Mouse (Mus musculus) liver, postnatal 0 days (tissue): ENCODE data around the gene Neb. TPM values are rescaled to one million over a fixed set of nuclear protein-coding genes. Genes with fewer than 3 reads are reported as not detected.

Source experiments
- ATAC-seq: fragments of 200-750 bp; cut with Nextera tagmentation; 2 replicates; pipeline ENCODE4 v1.8.0; 2017; ENCODE audit warnings: mild to moderate bottlenecking, moderate library complexity
- DNase-seq: peaks from one replicate; pipeline ENCODE4 v3.0.0-alpha.2; 2016
- H3K27ac ChIP-seq: fragments of 300-500 bp; sonication (generic); 2 replicates; pipeline ENCODE4 v1.5.1; 2014; ENCODE audit warnings: antibody characterized with exemption, moderate library complexity, mild to moderate bottlenecking, low read depth
- H3K27me3 ChIP-seq: fragments of 300-500 bp; sonication (generic); 2 replicates; pipeline ENCODE4 v1.6.1; 2014; ENCODE audit warnings: low read length, control low read depth, mixed read lengths; ENCODE audit not compliant: insufficient read depth
- H3K36me3 ChIP-seq: fragments of 300-500 bp; sonication (generic); replicated peaks from 2 replicates; pipeline ENCODE4 v1.6.1; 2014; ENCODE audit warnings: mild to moderate bottlenecking, control low read depth, low read length, moderate library complexity, mixed read lengths; ENCODE audit not compliant: insufficient read depth
- H3K4me1 ChIP-seq: fragments of 300-500 bp; sonication (generic); 2 replicates; pipeline ENCODE4 v1.6.1; 2014; ENCODE audit warnings: antibody characterized with exemption, mild to moderate bottlenecking, control low read depth; ENCODE audit not compliant: insufficient read depth
- H3K4me2 ChIP-seq: fragments of 300-500 bp; sonication (generic); 2 replicates; pipeline ENCODE4 v1.6.1; 2014; ENCODE audit warnings: low read depth, mild to moderate bottlenecking, low read length, moderate library complexity, mixed read lengths
- H3K4me3 ChIP-seq: fragments of 300-500 bp; sonication (generic); 2 replicates; pipeline ENCODE4 v1.5.1; 2014; ENCODE audit warnings: low read depth, low read length
- H3K9ac ChIP-seq: fragments of 300-500 bp; sonication (generic); replicated peaks from 2 replicates; pipeline ENCODE4 v1.6.1; 2014; ENCODE audit warnings: mild to moderate bottlenecking, moderate library complexity
- H3K9me3 ChIP-seq: fragments of 300-500 bp; sonication (generic); 2 replicates; pipeline ENCODE4 v1.6.1; 2016; ENCODE audit warnings: mild to moderate bottlenecking, control low read depth, low read length, mixed read lengths
- CTCF ChIP-seq: sonication (generic); IDR thresholded peaks from 2 replicates; pipeline ENCODE4 v1.5.1; 2016; ENCODE audit warnings: antibody characterized with exemption, low read depth
- EP300 ChIP-seq: IDR thresholded peaks from 2 replicates; pipeline ENCODE4 v1.6.1; 2016; ENCODE audit warnings: antibody characterized with exemption, low read depth, mild to moderate bottlenecking
- WGBS: fragments of 180-500 bp; shearing (Covaris S2); extraction: QIAGEN DNeasy Blood & Tissue Kit; methylation state at CpG from one replicate; pipeline ENCODE4 v1.1.7; 2014; ENCODE audit not compliant: insufficient replicate concordance; 5-methylcytosine and 5-hydroxymethylcytosine counted together
- polyA plus RNA-seq: library from polyadenylated mRNA; unstranded; fragments of >200 nt; fragmentation: Nextera tagmentation; extraction: Ambion mirVana; gene quantifications from 2 replicates; pipeline ENCODE4 v1.2.1, GENCODE M21; 2015

Gene Neb
- polyA plus RNA-seq, 1 experiment from 2014 or later, result 1.7 TPM

DNA sequence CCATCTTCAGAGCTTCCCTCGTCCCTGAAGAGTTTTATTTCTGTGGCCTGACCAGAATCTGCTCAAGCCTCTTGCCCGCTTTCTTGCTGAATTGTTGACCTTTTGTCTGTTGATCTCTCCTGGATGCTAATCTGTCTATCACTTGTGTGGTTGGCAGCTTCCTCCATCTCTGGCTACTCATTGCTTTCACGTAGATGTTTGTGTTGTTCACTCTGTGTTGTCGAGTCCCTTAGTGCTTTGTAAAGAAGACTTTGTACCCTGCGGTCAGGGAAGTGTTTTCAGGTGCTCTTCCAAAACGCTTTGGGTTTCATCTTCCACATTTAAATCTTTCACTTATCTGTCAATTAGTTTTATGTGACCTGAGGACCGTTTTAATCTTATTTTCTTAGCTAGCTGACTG lies 37.3 kb downstream of the Neb start:
- no peak overlapping the region for H3K9ac ChIP-seq
- TF ChIP-seq EP300, result no peak
- TF ChIP-seq CTCF, result no peak
- DNase-seq (no peak), ATAC-seq (no peak)
- no peak overlapping the region for H3K4me3 ChIP-seq
- no peak overlapping the region for H3K27ac ChIP-seq
- no peaks in the 10 kb centered on the region for H3K27me3 ChIP-seq
- 60% methylated on average over 7 of the region's 7 CpGs for WGBS
- no peaks in the 10 kb centered on the region for H3K9me3 ChIP-seq
- H3K36me3 ChIP-seq, result no peaks in the 10 kb centered on the region
- H3K4me1 ChIP-seq, result no peaks in the 10 kb centered on the region
- no peak overlapping the region for H3K4me2 ChIP-seq

DNA sequence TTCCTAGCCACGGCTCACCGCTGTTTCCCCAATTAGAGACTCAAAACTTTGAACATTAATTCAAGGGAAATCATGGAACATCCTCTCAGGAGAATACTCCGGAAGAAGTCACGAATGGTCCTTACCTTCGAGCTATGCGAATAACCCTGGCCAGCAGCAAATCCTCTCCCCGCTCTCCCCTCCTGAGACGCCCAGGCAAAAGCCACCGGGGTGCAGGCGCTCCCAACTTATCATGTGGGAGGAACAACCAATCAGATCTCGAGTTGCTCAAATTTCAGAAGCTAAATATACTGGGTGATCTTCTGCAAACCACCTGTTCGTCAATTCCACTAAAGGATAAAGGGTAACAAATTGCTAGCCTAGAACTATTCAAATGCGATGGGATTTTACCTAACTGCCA lies 42.7 kb downstream of the Neb start:
- no peaks in the 10 kb centered on the region for H3K9me3 ChIP-seq
- H3K36me3 ChIP-seq, result no peaks in the 10 kb centered on the region
- WGBS, result 81% methylated on average over 13 of the region's 13 CpGs
- no peak overlapping the region for H3K9ac ChIP-seq
- no peak overlapping the region for H3K27ac ChIP-seq
- ATAC-seq, result no peak
- no peak overlapping the region for H3K4me2 ChIP-seq
- H3K4me1 ChIP-seq, result no peaks in the 10 kb centered on the region
- no peak for DNase-seq
- no peaks in the 10 kb centered on the region for H3K27me3 ChIP-seq
- TF ChIP-seq EP300 (no peak), CTCF (no peak)
- no peak overlapping the region for H3K4me3 ChIP-seq

GRCm38 (mm10) chr2:52335087-52335486 lies 43.2 kb downstream of the Neb start:
- ATAC-seq, result no peak
- TF ChIP-seq EP300 (no peak), CTCF (no peak)
- Histone ChIP-seq H3K36me3 (no peaks in the 10 kb centered on the region), H3K9ac (no peak overlapping the region), H3K27me3 (no peaks in the 10 kb centered on the region), H3K4me2 (no peak overlapping the region), H3K4me1 (no peaks in the 10 kb centered on the region), H3K4me3 (no peak overlapping the region), H3K27ac (no peak overlapping the region), H3K9me3 (no peaks in the 10 kb centered on the region)
- WGBS, result 83% methylated on average over 8 of the region's 8 CpGs
- no peak for DNase-seq

DNA sequence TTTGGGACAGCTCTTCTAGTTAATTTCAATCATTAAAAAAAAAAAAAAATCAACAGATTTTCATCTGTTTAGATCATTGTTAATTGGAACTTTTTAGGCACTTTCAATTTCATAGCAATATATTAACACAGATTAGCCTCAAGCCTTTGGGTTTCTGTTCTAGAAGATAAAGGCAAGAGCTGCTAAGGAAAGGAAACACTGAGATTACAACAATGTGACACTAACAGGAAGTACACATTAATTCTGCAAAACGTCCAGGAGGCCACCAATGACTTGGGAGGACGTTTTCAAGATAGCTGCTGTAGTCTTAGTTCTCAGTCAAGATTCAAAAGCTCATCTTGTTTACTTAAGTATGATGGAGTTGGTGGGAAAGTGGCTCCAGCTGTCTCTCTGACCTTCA lies 44.7 kb downstream of the Neb start:
- Histone ChIP-seq H3K27me3 (no peaks in the 10 kb centered on the region), H3K4me2 (no peak overlapping the region), H3K4me1 (no peaks in the 10 kb centered on the region), H3K27ac (no peak overlapping the region), H3K9me3 (no peaks in the 10 kb centered on the region), H3K4me3 (no peak overlapping the region), H3K9ac (no peak overlapping the region), H3K36me3 (no peaks in the 10 kb centered on the region)
- DNase-seq, result no peak
- TF ChIP-seq EP300, result no peak
- ATAC-seq, result no peak
- WGBS, result 11% methylated on average over 2 of the region's 2 CpGs

DNA sequence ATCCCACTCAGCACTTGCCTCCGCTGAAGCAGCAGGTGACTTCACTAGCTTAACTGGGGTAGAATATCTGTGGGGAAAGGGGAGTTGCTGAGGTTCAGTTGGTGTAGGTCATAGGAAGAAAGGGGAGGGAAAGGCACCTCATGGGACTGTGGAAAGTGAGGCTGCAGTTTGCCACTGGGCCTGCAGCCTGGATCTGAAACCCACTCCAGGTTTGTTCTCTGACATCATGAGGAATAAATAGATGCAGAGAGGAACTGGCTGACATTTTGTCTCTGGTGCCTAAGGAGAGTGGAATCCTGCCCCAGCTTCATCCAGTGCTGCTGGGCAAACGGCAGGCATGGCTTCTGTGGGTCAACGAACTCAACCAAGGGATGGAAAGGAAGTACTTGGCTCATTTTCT lies 46.5 kb downstream of the Neb start:
- H3K9ac ChIP-seq, result no peak overlapping the region
- WGBS, result 76% methylated on average over 3 of the region's 3 CpGs
- H3K9me3 ChIP-seq, result no peaks in the 10 kb centered on the region
- no peaks in the 10 kb centered on the region for H3K36me3 ChIP-seq
- TF ChIP-seq EP300 (no peak), CTCF (no peak)
- ATAC-seq (no peak), DNase-seq (no peak)
- no peaks in the 10 kb centered on the region for H3K27me3 ChIP-seq
- no peak overlapping the region for H3K27ac ChIP-seq
- no peak overlapping the region for H3K4me3 ChIP-seq
- H3K4me1 ChIP-seq, result no peaks in the 10 kb centered on the region
- no peak overlapping the region for H3K4me2 ChIP-seq

DNA sequence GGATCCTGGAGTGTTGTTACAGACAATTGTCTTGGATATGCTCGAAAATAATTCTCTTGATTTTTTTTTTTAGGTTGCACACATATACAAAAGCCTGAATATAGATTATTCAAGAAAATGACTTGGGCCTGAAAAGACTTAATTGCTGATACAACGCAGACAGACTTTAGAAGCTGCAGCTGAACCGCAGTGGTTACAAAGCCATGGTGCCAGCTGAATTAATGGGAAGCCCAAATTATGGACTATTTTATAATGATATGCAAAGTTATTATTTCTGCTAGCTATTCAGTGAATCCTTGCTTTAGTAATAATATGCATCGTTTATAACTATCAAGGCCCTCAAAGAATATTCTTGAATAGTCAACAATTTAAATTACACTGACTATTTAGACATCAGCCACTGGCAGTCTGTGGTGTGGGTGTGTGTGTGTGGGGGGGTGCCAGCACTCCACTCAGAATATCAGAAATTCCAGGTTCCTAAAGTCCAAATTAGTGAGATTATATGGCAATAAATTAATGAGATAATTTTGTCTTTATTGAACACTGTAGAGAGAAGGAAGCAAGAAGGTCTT lies 50.9 kb downstream of the Neb start:
- Histone ChIP-seq H3K27me3 (no peaks in the 10 kb centered on the region), H3K4me3 (no peak overlapping the region), H3K4me1 (no peaks in the 10 kb centered on the region), H3K36me3 (no peaks in the 10 kb centered on the region), H3K9ac (no peak overlapping the region), H3K9me3 (no peaks in the 10 kb centered on the region), H3K27ac (no peak overlapping the region), H3K4me2 (no peak overlapping the region)
- DNase-seq (no peak), ATAC-seq (no peak)
- no peak for TF ChIP-seq CTCF
- no peak for TF ChIP-seq EP300
- 74% methylated on average over 4 of the region's 4 CpGs for WGBS

- DNase-seq (no peak), ATAC-seq (no peak)
- Histone ChIP-seq H3K27me3 (no peaks in the 10 kb centered on the region), H3K9me3 (no peaks in the 10 kb centered on the region), H3K36me3 (no peaks in the 10 kb centered on the region), H3K9ac (no peak overlapping the region), H3K4me3 (no peak overlapping the region), H3K4me1 (no peaks in the 10 kb centered on the region; the same call in 1 of the 2 replicates), H3K27ac (no peak overlapping the region), H3K4me2 (no peak overlapping the region)
- WGBS, result 85% methylated on average over 3 of the region's 3 CpGs
- TF ChIP-seq EP300 (no peak), CTCF (no peak)
These were observed 56.4 kb downstream of the Neb start for GRCm38 (mm10) chr2:52321866-52322265.
